Mouse (Mus musculus) small intestine, adult 2 months (tissue): Measurements from ENCODE around the gene Ipo11.

Source experiments
- CTCF ChIP-seq: fragments of 200-500 bp; IDR thresholded peaks from 2 replicates; pipeline ENCODE4 v1.5.1; 2012; ENCODE audit warnings: low read depth, mild to moderate bottlenecking, control low read depth, inconsistent platforms, low read length, moderate library complexity, mixed read lengths; ENCODE audit not compliant: insufficient replicate concordance, insufficient read length; ENCODE audit errors: extremely low read depth
- POLR2A ChIP-seq: fragments of 200-500 bp; IDR thresholded peaks from 2 replicates; pipeline ENCODE4 v1.6.1; 2012; ENCODE audit warnings: low read depth, mild to moderate bottlenecking, control low read depth, inconsistent platforms, low read length, moderate library complexity

- TF ChIP-seq CTCF (no peak), POLR2A (no peak)
Observed at GRCm38 (mm10) chr13:106813087-106813486, 123.7 kb downstream of the Ipo11 start.
